Mouse (Mus musculus): ENCODE results near the gene Safb.
"Not testable (repeated sequence)": the region's sequence is repeated elsewhere in the genome, so short reads cannot be mapped to it uniquely, and the experiment has no call there.

The Safb gene

GRCm38 (mm10) chr17:56611323-56611722, 26.7 kb downstream of the Safb start:
- DNase-seq (ENCODE audit: low spot score in 2 of 2) = no peak

- DNase-seq (ENCODE audit: low spot score in 2 of 2) = no peak
These were observed 27.4 kb downstream of the Safb start for GRCm38 (mm10) chr17:56611861-56612564.

GRCm38 (mm10) chr17:56612565-56612939, 27.9 kb downstream of the Safb start:
- DNase-seq (ENCODE audit: low spot score in 2 of 2) = not testable (repeated sequence)

- peak; percentile 93 to 96 for DNase-seq (ENCODE audit: low spot score in 2 of 2)
These were observed 28.7 kb downstream of the Safb start, which contains the start of gene Rpl36 for GRCm38 (mm10) chr17:56613236-56613844. Gene Rpl36, plus strand, starts transcription at chr17:56613416.

GRCm38 (mm10) chr17:56613893-56614292, 29.3 kb downstream of the Safb start:
- peak in 1 of 2 experiments; percentile 41 for DNase-seq (ENCODE audit: low spot score in 2 of 2)

GRCm38 (mm10) chr17:56614391-56615135, 29.9 kb downstream of the Safb start:
- no peak for DNase-seq (ENCODE audit: low spot score in 2 of 2)

GRCm38 (mm10) chr17:56615136-56615784, 30.6 kb downstream of the Safb start:
- no peak for DNase-seq (ENCODE audit: low spot score in 2 of 2)

- no peak for DNase-seq (ENCODE audit: low spot score in 2 of 2)
These were observed 31.2 kb downstream of the Safb start for GRCm38 (mm10) chr17:56615792-56616191.

GRCm38 (mm10) chr17:56616725-56617124, 32.1 kb downstream of the Safb start:
- no peak for DNase-seq (ENCODE audit: low spot score in 2 of 2)

- no peak for DNase-seq (ENCODE audit: low spot score in 2 of 2)
These were observed 33.0 kb downstream of the Safb start for GRCm38 (mm10) chr17:56617628-56618027.

- no peak for DNase-seq (ENCODE audit: low spot score in 2 of 2)
These were observed 40.9 kb downstream of the Safb start for GRCm38 (mm10) chr17:56625495-56625894.

- no peak for DNase-seq (ENCODE audit: low spot score in 2 of 2)
These were observed 41.6 kb downstream of the Safb start for GRCm38 (mm10) chr17:56626260-56626659.

- DNase-seq (ENCODE audit: low spot score in 2 of 2) = peak; percentile 94 to 96
These were observed 42.3 kb downstream of the Safb start, which contains the start of gene Lonp1 for GRCm38 (mm10) chr17:56626754-56627470. Gene Lonp1, minus strand, starts transcription at chr17:56626887.

- peak; percentile 46 to 50 for DNase-seq (ENCODE audit: low spot score in 2 of 2)
These were observed 43.1 kb downstream of the Safb start, which contains the start of gene Catsperd for GRCm38 (mm10) chr17:56627530-56628277. Gene Catsperd, plus strand, starts transcription at chr17:56628143.

- DNase-seq (ENCODE audit: low spot score in 2 of 2) = not testable (repeated sequence)
These were observed 45.5 kb downstream of the Safb start for GRCm38 (mm10) chr17:56629800-56630781.

GRCm38 (mm10) chr17:56631807-56632206, 47.2 kb downstream of the Safb start:
- DNase-seq (ENCODE audit: low spot score in 2 of 2) = no peak

- DNase-seq (ENCODE audit: low spot score in 2 of 2) = no peak
These were observed 49.4 kb downstream of the Safb start for GRCm38 (mm10) chr17:56634023-56634422.

GRCm38 (mm10) chr17:56643237-56643636, 58.6 kb downstream of the Safb start:
- DNase-seq (ENCODE audit: low spot score in 2 of 2) = no peak

GRCm38 (mm10) chr17:56647546-56647945, 62.9 kb downstream of the Safb start:
- DNase-seq (ENCODE audit: low spot score in 2 of 2) = no peak
